Mouse (Mus musculus) CH12.LX (cell line): Measurements from ENCODE around the gene Tmem167b. TPM values are rescaled to one million over a fixed set of nuclear protein-coding genes. Genes with fewer than 3 reads are reported as not detected.

Experiments
- DNase-seq: peaks from one replicate; pipeline ENCODE4 v3.0.0-alpha.2; 2013; ENCODE audit errors: extremely low read depth
- H3K27ac ChIP-seq: 2 replicates; pipeline ENCODE4 v1.5.1; 2012; ENCODE audit warnings: low read depth, mild to moderate bottlenecking, control low read depth, moderate library complexity; ENCODE audit not compliant: insufficient read depth
- H3K27me3 ChIP-seq: replicated peaks from 2 replicates; pipeline ENCODE3; 2012; ENCODE audit warnings: inconsistent platforms
- H3K36me3 ChIP-seq, 2 experiments: replicated peaks in 1 of 2; 2 replicates each; pipeline versions ENCODE3 to v1.6.1; 2012; ENCODE audit warnings: inconsistent platforms in 1 of 2, low read length in 1 of 2, mild to moderate bottlenecking in 1 of 2, mixed read lengths in 1 of 2, moderate library complexity in 1 of 2; ENCODE audit not compliant: control insufficient read depth in 1 of 2, insufficient read depth in 1 of 2
- H3K4me1 ChIP-seq, 2 experiments: 2 replicates each; pipeline ENCODE4 v1.6.1; 2012; ENCODE audit warnings: inconsistent platforms in 1 of 2, moderate library complexity in 1 of 2; ENCODE audit not compliant: insufficient read depth in 2 of 2, control insufficient read depth in 1 of 2
- H3K4me2 ChIP-seq: 2 replicates; pipeline ENCODE4 v1.6.1; 2012; ENCODE audit warnings: low read depth, mild to moderate bottlenecking, control low read depth; ENCODE audit not compliant: poor library complexity, insufficient read depth, severe bottlenecking
- H3K4me3 ChIP-seq, 3 experiments: fragments of 150-350 bp in 1 of 3; sonication (generic) in 1 of 3; replicated peaks in 1 of 3; 2 replicates each; pipeline versions ENCODE3 to v1.5.1; 2011 to 2012; ENCODE audit warnings: low read depth in 2 of 3, low read length in 2 of 3, mild to moderate bottlenecking in 2 of 3, moderate library complexity in 2 of 3, control low read depth in 1 of 3, improper control_type of control experiment in 1 of 3, inconsistent platforms in 1 of 3, mixed read lengths in 1 of 3; ENCODE audit not compliant: poor library complexity in 1 of 3
- H3K79me2 ChIP-seq: replicated peaks from 2 replicates; pipeline ENCODE4 v1.6.1; 2012; ENCODE audit warnings: mild to moderate bottlenecking, moderate library complexity; ENCODE audit not compliant: control insufficient read depth, poor library complexity, insufficient read depth, severe bottlenecking; ENCODE audit errors: extremely low read depth
- H3K9ac ChIP-seq: 2 replicates; pipeline ENCODE4 v1.6.1; 2012; ENCODE audit warnings: low read depth, mild to moderate bottlenecking, control low read depth, moderate library complexity; ENCODE audit not compliant: insufficient read depth
- H3K9me3 ChIP-seq: replicated peaks from 2 replicates; pipeline ENCODE3; 2012; ENCODE audit warnings: low read length, inconsistent platforms, mixed read lengths
- BHLHE40 ChIP-seq: IDR thresholded peaks from 2 replicates; pipeline ENCODE4 v1.6.1; 2011; ENCODE audit warnings: mild to moderate bottlenecking, low read depth, low read length, improper control_type of control experiment
- EP300 ChIP-seq: IDR thresholded peaks from 2 replicates; pipeline ENCODE4 v1.6.1; 2011; ENCODE audit warnings: low read length, improper control_type of control experiment
- ETS1 ChIP-seq: conservative IDR thresholded peaks from 2 replicates; pipeline ENCODE4 v1.6.1; 2012; ENCODE audit warnings: low read depth, mild to moderate bottlenecking, inconsistent platforms, low read length, improper control_type of control experiment, moderate library complexity
- GABPA ChIP-seq: IDR thresholded peaks from 2 replicates; pipeline ENCODE4 v1.6.1; 2012; ENCODE audit warnings: low read depth, low read length, improper control_type of control experiment, inconsistent platforms; ENCODE audit not compliant: insufficient replicate concordance
- HCFC1 ChIP-seq: IDR thresholded peaks from 2 replicates; pipeline ENCODE4 v1.6.1; 2012; ENCODE audit warnings: low read depth, mild to moderate bottlenecking, inconsistent platforms, low read length, improper control_type of control experiment
- IRF4 ChIP-seq: IDR thresholded peaks from 2 replicates; pipeline ENCODE4 v1.6.1; 2014; ENCODE audit warnings: low read depth, mild to moderate bottlenecking, inconsistent platforms, low read length, improper control_type of control experiment
- JUN ChIP-seq: IDR thresholded peaks from 2 replicates; pipeline ENCODE4 v1.6.1; 2011; ENCODE audit warnings: low read depth, mild to moderate bottlenecking, low read length, improper control_type of control experiment, moderate library complexity; ENCODE audit not compliant: insufficient read depth
- JUND ChIP-seq: conservative IDR thresholded peaks from 2 replicates; pipeline ENCODE4 v1.6.1; 2011; ENCODE audit warnings: low read depth, low read length, improper control_type of control experiment
- MAFK ChIP-seq: IDR thresholded peaks from 2 replicates; pipeline ENCODE4 v1.6.1; 2011; ENCODE audit warnings: low read length, improper control_type of control experiment; ENCODE audit not compliant: insufficient replicate concordance
- MAX ChIP-seq: IDR thresholded peaks from 2 replicates; pipeline ENCODE4 v1.6.1; 2011; ENCODE audit warnings: low read length, improper control_type of control experiment
- MXI1 ChIP-seq: IDR thresholded peaks from 2 replicates; pipeline ENCODE4 v1.6.1; 2011; ENCODE audit warnings: mild to moderate bottlenecking, low read depth, low read length, improper control_type of control experiment
- MYC ChIP-seq: IDR thresholded peaks from 2 replicates; pipeline ENCODE4 v1.6.1; 2011; ENCODE audit warnings: low read depth, mild to moderate bottlenecking, improper control_type of control experiment, low read length
- NELFE ChIP-seq: IDR thresholded peaks from 2 replicates; pipeline ENCODE4 v1.6.1; 2011; ENCODE audit warnings: low read depth, low read length, improper control_type of control experiment
- NRF1 ChIP-seq: IDR thresholded peaks from 2 replicates; pipeline ENCODE4 v1.6.1; 2014; ENCODE audit warnings: low read depth, mild to moderate bottlenecking, inconsistent platforms, low read length, improper control_type of control experiment, moderate library complexity
- PAX5 ChIP-seq: IDR thresholded peaks from 2 replicates; pipeline ENCODE4 v1.6.1; 2012; ENCODE audit warnings: low read length, inconsistent platforms, mixed read lengths
- POLR2AphosphoS2 ChIP-seq: IDR thresholded peaks from 2 replicates; pipeline ENCODE4 v1.6.1; 2011; ENCODE audit warnings: low read depth, low read length, improper control_type of control experiment
- RAD21 ChIP-seq: IDR thresholded peaks from 2 replicates; pipeline ENCODE4 v1.6.1; 2011; ENCODE audit warnings: low read depth, mild to moderate bottlenecking, low read length, improper control_type of control experiment, moderate library complexity
- SMC3 ChIP-seq: IDR thresholded peaks from 2 replicates; pipeline ENCODE4 v1.6.1; 2011; ENCODE audit warnings: low read depth, low read length, improper control_type of control experiment
- TBP ChIP-seq: conservative IDR thresholded peaks from 2 replicates; pipeline ENCODE4 v1.6.1; 2011; ENCODE audit warnings: low read depth, low read length, improper control_type of control experiment
- UBTF ChIP-seq: IDR thresholded peaks from 2 replicates; pipeline ENCODE4 v1.6.1; 2012; ENCODE audit warnings: low read depth, mild to moderate bottlenecking, inconsistent platforms, low read length, improper control_type of control experiment, moderate library complexity
- USF2 ChIP-seq: conservative IDR thresholded peaks from 2 replicates; pipeline ENCODE4 v1.6.1; 2011; ENCODE audit warnings: low read depth, low read length, improper control_type of control experiment
- ZC3H11A ChIP-seq: IDR thresholded peaks from 2 replicates; pipeline ENCODE4 v1.6.1; 2012; ENCODE audit warnings: low read depth, mild to moderate bottlenecking, inconsistent platforms, low read length, improper control_type of control experiment
- ZKSCAN1 ChIP-seq: IDR thresholded peaks from 2 replicates; pipeline ENCODE4 v1.6.1; 2012; ENCODE audit warnings: low read depth, inconsistent platforms, low read length, improper control_type of control experiment, borderline replicate concordance
- ZMIZ1 ChIP-seq: IDR thresholded peaks from 2 replicates; pipeline ENCODE4 v1.6.1; 2012; ENCODE audit warnings: low read depth, mild to moderate bottlenecking, inconsistent platforms, low read length, improper control_type of control experiment
- ZNF384 ChIP-seq: IDR thresholded peaks from 2 replicates; pipeline ENCODE4 v1.6.1; 2012; ENCODE audit warnings: low read depth, low read length, improper control_type of control experiment, inconsistent platforms
- dilution Hi-C: fragments of 300-500 bp; cut with MboI; formaldehyde crosslinking; loops from 2 replicates; pipeline ENCODE4 v1.14.3; 2020; ENCODE audit warnings: low sequenced_read_pairs; ENCODE audit not compliant: extremely low pct_unique_long_range_greater_than_20kb, extremely low pct_ligation_motif_present
- in situ Hi-C: fragments of 300-500 bp; cut with MboI; formaldehyde crosslinking; loops from 3 replicates; pipeline ENCODE4 v1.14.3; 2019; ENCODE audit warnings: low sequenced_read_pairs, low pct_ligation_motif_present, low pct_unique_long_range_greater_than_20kb, mixed read lengths
- polyA plus RNA-seq: library from polyadenylated mRNA; unstranded; fragments of >175 nt; gene quantifications from 2 replicates; pipeline ENCODE4 v1.2.1, GENCODE M21; 2012; ENCODE audit warnings: low read depth; ENCODE audit not compliant: insufficient read length
- total RNA-seq, 2 experiments: library from RNA; depleted of rRNA; stranded (reverse); fragments of 300-350 nt in 1 of 2; fragments of >200 nt in 1 of 2; gene quantifications; 2 replicates each; pipeline ENCODE4 v1.2.3; 2012 to 2014

Tmem167b gene
- total and polyA plus RNA-seq, 3 experiments = 11.3 to 18.7 (median 13.1) TPM

DNA sequence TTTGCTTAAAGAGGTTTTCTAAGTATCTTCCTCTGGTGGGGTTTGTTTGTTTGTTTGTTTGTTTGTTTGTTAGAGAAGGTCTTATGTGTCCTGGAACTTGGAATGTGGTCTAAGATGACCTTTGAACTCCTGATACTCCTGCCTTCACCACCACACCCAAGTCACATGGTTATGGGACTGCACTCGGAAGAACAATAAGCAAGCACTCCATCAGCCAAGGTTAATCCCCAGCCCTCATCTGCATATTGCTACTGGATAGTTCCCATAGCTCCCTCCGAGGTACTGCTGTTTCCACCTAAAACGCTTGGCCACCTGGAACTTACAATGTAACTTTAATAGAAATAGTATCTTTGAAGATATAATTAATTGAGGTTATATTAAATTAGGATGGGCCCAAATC, 48.8 kb downstream of the Tmem167b start:
- in situ Hi-C loops = no loop called here
- Histone ChIP-seq H3K36me3 (no peaks in the 10 kb centered on the region), H3K27ac (no peak overlapping the region), H3K4me3 (no peak overlapping the region), H3K4me2 (no peak overlapping the region), H3K4me1 (no peaks in the 10 kb centered on the region), H3K9ac (no peak overlapping the region), H3K79me2 (no peaks in the 10 kb centered on the region), H3K27me3 (peaks cover 6% of the 10 kb centered on the region), H3K9me3 (no peaks in the 10 kb centered on the region)
- dilution Hi-C loops = no loop called here
- no peak for DNase-seq
- TF ChIP-seq MAFK (no peak), ETS1 (no peak), EP300 (no peak), ZC3H11A (no peak), PAX5 (no peak), MAX (no peak), ZKSCAN1 (no peak), MXI1 (no peak), SMC3 (no peak), GABPA (no peak), BHLHE40 (no peak), HCFC1 (no peak), ZMIZ1 (no peak), TBP (no peak), USF2 (no peak), IRF4 (no peak), UBTF (no peak), NELFE (no peak)

DNA sequence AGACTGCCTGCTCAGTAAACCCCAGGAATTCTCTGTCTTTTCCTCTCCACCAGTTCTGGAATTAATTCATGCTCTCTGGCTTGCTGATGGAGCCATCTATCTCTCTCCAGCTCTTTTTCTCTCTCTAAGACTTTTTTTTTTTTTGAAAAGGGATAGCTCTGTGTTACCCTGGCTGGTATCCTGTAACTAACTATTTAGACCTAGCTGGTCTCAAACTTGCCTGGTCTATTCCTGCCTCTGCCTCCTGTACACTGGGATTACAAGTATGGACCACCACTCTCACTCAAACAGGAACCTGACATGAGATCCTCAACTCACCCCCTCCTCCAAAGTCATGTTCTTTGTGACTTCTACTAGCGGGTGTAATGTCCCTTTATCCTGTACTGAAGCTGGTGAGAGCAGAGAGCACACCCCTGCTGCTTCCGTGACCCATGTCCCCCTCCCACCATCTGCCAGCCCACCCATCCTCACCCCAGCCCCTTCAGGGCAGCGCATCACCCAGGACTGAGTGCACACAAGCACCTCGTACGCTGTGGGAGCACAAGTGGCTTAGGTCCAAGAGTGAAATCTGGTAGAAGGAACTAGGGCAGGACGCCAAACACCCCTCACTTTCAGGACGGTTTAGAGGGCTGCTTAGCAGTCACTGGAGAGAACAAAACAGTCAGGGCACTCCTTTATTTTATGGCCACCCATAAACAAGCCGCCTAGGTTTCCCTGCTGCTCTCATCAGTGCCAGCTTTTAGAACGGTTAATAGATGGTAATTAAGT, 51.4 kb downstream of the Tmem167b start:
- H3K4me2 ChIP-seq = no peak overlapping the region
- no peak for TF ChIP-seq MYC
- TF ChIP-seq ZNF384 = no peak
- TF ChIP-seq MAX = no peak
- TF ChIP-seq BHLHE40 = no peak
- TF ChIP-seq RAD21 = no peak
- no peak for TF ChIP-seq POLR2AphosphoS2
- TF ChIP-seq NRF1 = no peak
- TF ChIP-seq JUN = no peak
- TF ChIP-seq SMC3 = no peak
- TF ChIP-seq JUND = no peak
- no peaks in the 10 kb centered on the region for H3K79me2 ChIP-seq
- H3K9me3 ChIP-seq = no peaks in the 10 kb centered on the region
- in situ Hi-C loops = no loop called here
- no peak overlapping the region for H3K9ac ChIP-seq
- peaks cover 7% of the 10 kb centered on the region for H3K27me3 ChIP-seq
- H3K4me3 ChIP-seq = no peak overlapping the region
- no peaks in the 10 kb centered on the region; a peak in 1 of 4 replicates for H3K4me1 ChIP-seq
- H3K36me3 ChIP-seq = no peaks in the 10 kb centered on the region
- H3K27ac ChIP-seq = no peak overlapping the region
- DNase-seq = no peak
- dilution Hi-C loops = no loop called here
